Mouse (Mus musculus) liver, embryonic 14 days (tissue): ENCODE results near the gene Gm6525. TPM values are rescaled to one million over a fixed set of nuclear protein-coding genes. Genes with fewer than 3 reads are reported as not detected.

Experiments
- polyA plus RNA-seq: library from polyadenylated mRNA; depleted of rRNA; stranded (reverse); fragments of >200 nt; gene quantifications from 2 replicates; pipeline ENCODE4 v1.2.3, GENCODE M21; 2012; rRNA removed

Gm6525 gene
- 0.17 TPM in 2 replicates for polyA plus RNA-seq

DNA sequence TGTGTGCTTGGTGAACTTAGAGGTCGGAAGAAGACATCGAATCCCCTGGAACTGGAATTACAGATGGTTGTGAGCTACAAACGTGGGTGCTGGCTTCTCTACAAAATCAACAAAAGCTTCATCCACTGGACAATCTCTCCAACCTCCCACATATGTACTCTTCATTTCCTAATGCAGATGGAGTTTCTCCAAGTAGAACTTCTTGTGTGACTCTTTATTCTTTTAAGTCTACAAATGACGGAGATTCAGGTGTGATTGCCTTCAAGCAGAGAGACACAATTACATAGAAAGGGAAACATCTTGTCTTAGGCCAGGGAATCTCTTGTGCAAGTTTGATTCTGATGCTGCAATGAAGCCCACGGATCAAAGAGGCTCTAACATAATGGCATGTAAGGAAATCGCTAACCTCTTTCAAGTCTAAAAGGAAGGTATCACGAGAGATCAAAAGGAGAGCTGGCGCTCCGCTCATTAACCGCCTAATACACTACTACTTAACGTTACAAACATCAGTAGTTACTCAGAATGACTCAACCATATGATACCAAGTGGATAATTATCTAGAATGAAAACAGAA, at the start of gene Gm6525:
TSS of gene Gm6525 (plus strand) at position 524 of the 574 bp plus-strand sequence.

DNA sequence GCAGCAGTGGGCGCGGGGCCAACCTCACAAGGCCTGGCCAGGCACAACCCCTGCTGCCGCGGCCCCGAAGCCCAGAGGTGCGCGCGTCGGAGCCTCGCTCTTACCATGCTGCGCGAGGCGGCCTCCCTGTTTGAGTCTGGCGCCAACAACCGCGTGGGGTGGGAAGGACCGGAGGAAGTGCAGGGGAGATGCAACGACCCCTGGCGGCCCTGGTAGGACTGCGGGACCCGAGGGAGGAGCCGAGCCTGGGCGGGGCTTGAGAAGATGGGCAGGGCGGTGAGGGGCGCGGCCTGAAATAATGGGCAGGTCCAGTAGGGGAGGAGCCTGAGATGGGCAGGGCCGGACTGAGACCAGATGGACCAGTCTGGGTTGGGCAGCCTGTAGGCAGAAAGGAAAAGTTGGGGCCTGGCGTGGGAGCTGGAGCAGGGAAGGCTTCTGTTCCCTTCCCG, 18.3 kb upstream of the Gm6525 start, which contains the start of gene Mnd1:
TSS of gene Mnd1 (minus strand) at position 229 of the 449 bp plus-strand sequence.

Other genes starting within 250 kb of the Gm6525 start
- 15.4 and 19.8 TPM in 2 replicates for gene Tmem131l, start 133.9 kb upstream of the Gm6525 start, polyA plus RNA-seq
- gene Mnd1, start 18.3 kb upstream of the Gm6525 start, polyA plus RNA-seq = 6.6 and 7.0 TPM in 2 replicates
- 2.2 and 2.5 TPM in 2 replicates for gene Trim2, start 132.8 kb downstream of the Gm6525 start, polyA plus RNA-seq